Comparison of ENCODE assay signal across 20 mouse cellular contexts in genomic region chr11:10046593-10046992, GRCm38 (mm10).
DNase-seq lines count a peak whose midpoint lies in the region; ATAC-seq lines count a peak whose summit lies in the region.
"Had no signal": no experiment of that assay in that cellular context is flagged by ENCODE, and none has a peak within 500 bp of the region (broad histone marks: within the 10 kb centered on the region; RNA-seq: fewer than 3 reads in every experiment).

No protein-coding gene starts in this region.

- 50% methylated on average over 2 of the region's 2 CpGs for WGBS in midbrain, embryonic 12.5 days
- WGBS in midbrain, embryonic 16.5 days, result 29% methylated on average over 2 of the region's 2 CpGs
- WGBS in forebrain, embryonic 15.5 days, result 28% methylated on average over 2 of the region's 2 CpGs
- WGBS in hindbrain, embryonic 13.5 days, result 67% methylated on average over 2 of the region's 2 CpGs
- 69% methylated on average over 2 of the region's 2 CpGs for WGBS in limb, embryonic 10.5 days
- WGBS in hindbrain, embryonic 11.5 days, result 70% methylated on average over 2 of the region's 2 CpGs

- H3K27ac ChIP-seq in midbrain, embryonic 12.5 days (replicated peaks), result no peak overlapping the region
- no peak overlapping the region for H3K27ac ChIP-seq in midbrain, embryonic 16.5 days (ENCODE audit: low read length)
- H3K27ac ChIP-seq in forebrain, embryonic 15.5 days (replicated peaks), result no peak overlapping the region
- H3K27ac ChIP-seq in hindbrain, embryonic 13.5 days, result no peak overlapping the region
- H3K27ac ChIP-seq in limb, embryonic 10.5 days, result no peak overlapping the region
- no peak overlapping the region for H3K27ac ChIP-seq in hindbrain, embryonic 11.5 days (ENCODE audit: low read depth, low read length)
- H3K27ac ChIP-seq: embryonic facial prominence, embryonic 12.5 days; heart, adult 2 months; heart, embryonic 15.5 days; hindbrain, embryonic 15.5 days had no signal

- DNase-seq in brain, adult 2 months (ENCODE audit: low read depth, low spot score), result peak; percentile 19
- DNase-seq in brain, embryonic 18.5 days (ENCODE audit: low read depth, low spot score), result peak; percentile 22
- DNase-seq in limb, embryonic 10.5 days (ENCODE audit: low spot score), result no peak
- no peak for DNase-seq in hindbrain, embryonic 11.5 days (ENCODE audit: low spot score)
- DNase-seq: adrenal gland, postnatal 10 days; cerebellum, adult 2 months; cerebellum, postnatal 14 days; gastrocnemius, postnatal 14 days; heart, adult 2 months; heart, postnatal 14 days had no signal

- no peaks in the 10 kb centered on the region for H3K27me3 ChIP-seq in midbrain, embryonic 12.5 days
- H3K27me3 ChIP-seq in midbrain, embryonic 16.5 days (ENCODE audit: control insufficient read depth, insufficient read depth, low read depth, low read length), result no peaks in the 10 kb centered on the region
- H3K27me3 ChIP-seq in forebrain, embryonic 15.5 days, result no peaks in the 10 kb centered on the region
- H3K27me3 ChIP-seq in hindbrain, embryonic 13.5 days, result no peaks in the 10 kb centered on the region
- H3K27me3 ChIP-seq in limb, embryonic 10.5 days (ENCODE audit: low read depth, poor library complexity, severe bottlenecking), result no peaks in the 10 kb centered on the region
- H3K27me3 ChIP-seq in hindbrain, embryonic 11.5 days (ENCODE audit: control insufficient read depth, insufficient read depth, low read length), result no peaks in the 10 kb centered on the region
- H3K27me3 ChIP-seq: embryonic facial prominence, embryonic 12.5 days; heart, embryonic 15.5 days; hindbrain, embryonic 15.5 days had no signal

- H3K36me3 ChIP-seq in midbrain, embryonic 12.5 days, result no peaks in the 10 kb centered on the region
- no peaks in the 10 kb centered on the region for H3K36me3 ChIP-seq in midbrain, embryonic 16.5 days (ENCODE audit: control insufficient read depth, insufficient read depth, low read length)
- H3K36me3 ChIP-seq in forebrain, embryonic 15.5 days, result no peaks in the 10 kb centered on the region
- H3K36me3 ChIP-seq in hindbrain, embryonic 13.5 days, result no peaks in the 10 kb centered on the region
- H3K36me3 ChIP-seq in limb, embryonic 10.5 days, result no peaks in the 10 kb centered on the region
- H3K36me3 ChIP-seq in hindbrain, embryonic 11.5 days (ENCODE audit: control insufficient read depth, insufficient read depth, low read length), result no peaks in the 10 kb centered on the region
- H3K36me3 ChIP-seq: embryonic facial prominence, embryonic 12.5 days; heart, embryonic 15.5 days; hindbrain, embryonic 15.5 days had no signal

- no peak overlapping the region for H3K9ac ChIP-seq in midbrain, embryonic 12.5 days (replicated peaks)
- no peak overlapping the region for H3K9ac ChIP-seq in midbrain, embryonic 16.5 days (ENCODE audit: low read depth, low read length)
- no peak overlapping the region for H3K9ac ChIP-seq in forebrain, embryonic 15.5 days (replicated peaks)
- H3K9ac ChIP-seq in hindbrain, embryonic 13.5 days, result no peak overlapping the region
- H3K9ac ChIP-seq in hindbrain, embryonic 11.5 days (ENCODE audit: low read depth, low read length), result no peak overlapping the region
- H3K9ac ChIP-seq: embryonic facial prominence, embryonic 12.5 days; heart, embryonic 15.5 days; hindbrain, embryonic 15.5 days had no signal

- H3K4me1 ChIP-seq in midbrain, embryonic 12.5 days, result peaks cover 7% of the 10 kb centered on the region; the same call in 1 of the 2 replicates
- no peaks in the 10 kb centered on the region for H3K4me1 ChIP-seq in midbrain, embryonic 16.5 days (ENCODE audit: control insufficient read depth, insufficient read depth, low read length)
- H3K4me1 ChIP-seq in forebrain, embryonic 15.5 days, result peaks cover 7% of the 10 kb centered on the region
- H3K4me1 ChIP-seq in hindbrain, embryonic 13.5 days (replicated peaks), result 0 out of 2 replicates have a peak, but pooled peaks cover under 1% of the 10 kb centered on the region
- no peaks in the 10 kb centered on the region for H3K4me1 ChIP-seq in limb, embryonic 10.5 days
- no peaks in the 10 kb centered on the region for H3K4me1 ChIP-seq in hindbrain, embryonic 11.5 days (replicated peaks; ENCODE audit: control insufficient read depth, insufficient read depth, low read length)
- H3K4me1 ChIP-seq: embryonic facial prominence, embryonic 12.5 days; heart, embryonic 15.5 days; hindbrain, embryonic 15.5 days had no signal

- no peak overlapping the region for H3K4me2 ChIP-seq in midbrain, embryonic 12.5 days (replicated peaks)
- H3K4me2 ChIP-seq in midbrain, embryonic 16.5 days (ENCODE audit: low read length), result no peak overlapping the region
- H3K4me2 ChIP-seq in forebrain, embryonic 15.5 days (replicated peaks), result no peak overlapping the region
- no peak overlapping the region for H3K4me2 ChIP-seq in hindbrain, embryonic 13.5 days
- H3K4me2 ChIP-seq in hindbrain, embryonic 11.5 days (replicated peaks; ENCODE audit: low read depth, low read length), result no peak overlapping the region
- H3K4me2 ChIP-seq: embryonic facial prominence, embryonic 12.5 days; heart, embryonic 11.5 days; heart, embryonic 15.5 days; hindbrain, embryonic 15.5 days had no signal

- H3K9me3 ChIP-seq in midbrain, embryonic 12.5 days, result no peaks in the 10 kb centered on the region
- H3K9me3 ChIP-seq in midbrain, embryonic 16.5 days (replicated peaks; ENCODE audit: control insufficient read depth, low read length, poor library complexity, severe bottlenecking), result no peaks in the 10 kb centered on the region
- no peaks in the 10 kb centered on the region for H3K9me3 ChIP-seq in forebrain, embryonic 15.5 days
- no peaks in the 10 kb centered on the region for H3K9me3 ChIP-seq in hindbrain, embryonic 13.5 days
- H3K9me3 ChIP-seq in limb, embryonic 10.5 days (replicated peaks), result no peaks in the 10 kb centered on the region
- no peaks in the 10 kb centered on the region for H3K9me3 ChIP-seq in hindbrain, embryonic 11.5 days (ENCODE audit: control insufficient read depth, low read length)
- H3K9me3 ChIP-seq: embryonic facial prominence, embryonic 12.5 days; heart, embryonic 15.5 days; hindbrain, embryonic 15.5 days had no signal

- no peak overlapping the region for H3K4me3 ChIP-seq in midbrain, embryonic 12.5 days
- no peak overlapping the region for H3K4me3 ChIP-seq in midbrain, embryonic 16.5 days (ENCODE audit: low read depth, low read length)
- H3K4me3 ChIP-seq in forebrain, embryonic 15.5 days, result no peak overlapping the region
- H3K4me3 ChIP-seq in hindbrain, embryonic 13.5 days, result no peak overlapping the region
- H3K4me3 ChIP-seq in limb, embryonic 10.5 days, result no peak overlapping the region
- no peak overlapping the region for H3K4me3 ChIP-seq in hindbrain, embryonic 11.5 days (ENCODE audit: low read depth, low read length)
- H3K4me3 ChIP-seq: embryonic facial prominence, embryonic 12.5 days; heart, adult 2 months; heart, embryonic 15.5 days; hindbrain, embryonic 15.5 days had no signal

- ATAC-seq in midbrain, embryonic 12.5 days (ENCODE audit: low FRiP score, low read depth), result peak; percentile 76
- ATAC-seq in midbrain, embryonic 16.5 days, result no peak
- peak; percentile 63; the same call in 1 of the 2 replicates for ATAC-seq in forebrain, embryonic 15.5 days (replicated peaks)
- ATAC-seq in hindbrain, embryonic 13.5 days (ENCODE audit: low FRiP score), result no peak
- no peak for ATAC-seq in hindbrain, embryonic 11.5 days (ENCODE audit: low FRiP score)
- ATAC-seq: inflammation-experienced regulatory T-cells, adult 6 months; intestine, postnatal 0 days had no signal

Comparison
In these comparisons a context has a peak if more than half of its experiments do, and no peak if none do; other contexts are left out.
1. ATAC-seq: peak in midbrain, embryonic 12.5 days (single experiment) and forebrain, embryonic 15.5 days (single experiment); none in midbrain, embryonic 16.5 days (single experiment), hindbrain, embryonic 13.5 days (single experiment) and hindbrain, embryonic 11.5 days (single experiment).
2. DNase-seq: peak in brain, adult 2 months (single experiment) and brain, embryonic 18.5 days (single experiment); none in limb, embryonic 10.5 days (single experiment) and hindbrain, embryonic 11.5 days (single experiment).